Mouse (Mus musculus) left cerebral cortex, adult 6 months (tissue): ENCODE data around the gene Msmb. TPM values are rescaled to one million over a fixed set of nuclear protein-coding genes. Genes with fewer than 3 reads are reported as not detected.

Experiments
- long read RNA-seq, 2 experiments: library from polyadenylated mRNA; unstranded; transcript quantifications; one replicate each; pipeline ENCODE4 v2.0.0; 2019 to 2020
- polyA plus RNA-seq: library from polyadenylated mRNA; unstranded; fragments of <200 nt; fragmentation: Nextera tagmentation; gene quantifications from 2 replicates; pipeline ENCODE4 v1.2.3, GENCODE M21; 2021

The Msmb gene
- polyA plus RNA-seq, result not detected in 2 replicates
- long read RNA-seq, experiment 1, result 0 reads
- long read RNA-seq, experiment 2, result 0 reads

GRCm38 (mm10) chr14:32141723-32142122, at the start of gene Msmb:
Gene Msmb, plus strand, starts transcription at chr14:32142023.

GRCm38 (mm10) chr14:32159690-32160246, 17.9 kb downstream of the Msmb start, which contains the start of gene Ncoa4:
Gene Ncoa4, plus strand, starts transcription at chr14:32159865.

GRCm38 (mm10) chr14:32201791-32202451, 60.1 kb downstream of the Msmb start, which contains the start of the genes Timm23 and Parg:
Gene Timm23, minus strand, starts transcription at chr14:32201898.
Gene Parg, plus strand, starts transcription at chr14:32201949.

Other genes starting within 250 kb of the Msmb start
- 0.22 and 0.25 TPM in 2 replicates for gene Galnt15, start 113.0 kb upstream of the Msmb start, polyA plus RNA-seq
- 5.6 and 9.0 TPM in 2 replicates for gene Oxnad1, start 56.6 kb upstream of the Msmb start, polyA plus RNA-seq
- 72.6 and 82.6 TPM in 2 replicates for gene Dph3, start 56.3 kb upstream of the Msmb start, polyA plus RNA-seq
- gene Ncoa4, start 17.8 kb downstream of the Msmb start, polyA plus RNA-seq, result 43.5 and 57.0 TPM in 2 replicates
- 189 and 222 TPM in 2 replicates for gene Timm23, start 59.9 kb downstream of the Msmb start, polyA plus RNA-seq
- gene Parg, start 59.9 kb downstream of the Msmb start, polyA plus RNA-seq, result 11.3 and 14.9 TPM in 2 replicates
- gene Ogdhl, start 180.0 kb downstream of the Msmb start, polyA plus RNA-seq, result 62.2 and 85.5 TPM in 2 replicates
- gene 1700024G13Rik, start 246.4 kb downstream of the Msmb start, polyA plus RNA-seq, result 0.45 and 1.2 TPM in 2 replicates